Mouse (Mus musculus) testis, postnatal 14 days (tissue): ENCODE measurements around the gene E130311K13Rik.

ENCODE experiments used
- DNase-seq: peaks from one replicate; pipeline ENCODE4 v3.0.0; 2021; ENCODE audit warnings: low spot score

The E130311K13Rik gene

DNA sequence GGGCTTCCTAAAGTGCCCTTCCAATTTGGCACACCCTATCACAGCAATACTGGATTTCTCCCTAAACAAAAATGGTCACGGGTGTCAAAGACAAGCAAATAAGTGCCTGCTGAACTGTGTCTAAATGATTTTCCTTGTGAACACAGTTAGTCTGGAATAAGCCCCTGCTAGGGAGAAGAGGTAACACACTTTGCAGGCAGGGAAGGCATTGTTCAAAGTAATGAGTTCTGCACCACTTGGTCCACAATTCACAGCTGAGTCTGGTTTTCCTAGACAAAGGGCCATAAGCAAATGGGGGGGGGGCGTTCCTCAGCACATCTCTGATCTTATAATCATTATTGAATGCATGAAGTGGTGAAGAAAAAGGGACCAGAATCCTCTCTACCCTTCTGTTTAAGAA, 33.5 kb downstream of the E130311K13Rik start:
- DNase-seq: no peak

DNA sequence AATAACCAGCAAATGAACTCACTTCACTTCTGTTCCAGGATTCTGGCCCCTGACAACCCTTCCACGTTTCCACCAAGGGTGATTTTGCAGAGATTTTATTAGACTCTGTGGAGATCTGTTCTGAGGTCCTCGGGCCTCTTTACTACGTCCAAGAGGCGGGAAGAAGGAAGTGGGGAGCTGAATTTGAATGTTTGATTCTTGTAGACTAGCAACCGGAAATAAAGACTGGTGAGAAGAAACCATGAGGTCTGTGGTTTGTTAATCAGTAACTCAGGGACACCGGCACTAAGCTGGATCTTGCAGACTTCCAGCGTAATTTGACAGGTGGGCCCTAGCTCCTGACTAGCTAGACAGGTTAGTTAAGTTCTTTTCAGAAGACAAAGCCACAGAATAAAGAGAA, 35.6 kb downstream of the E130311K13Rik start:
- DNase-seq: peak; percentile 6

DNA sequence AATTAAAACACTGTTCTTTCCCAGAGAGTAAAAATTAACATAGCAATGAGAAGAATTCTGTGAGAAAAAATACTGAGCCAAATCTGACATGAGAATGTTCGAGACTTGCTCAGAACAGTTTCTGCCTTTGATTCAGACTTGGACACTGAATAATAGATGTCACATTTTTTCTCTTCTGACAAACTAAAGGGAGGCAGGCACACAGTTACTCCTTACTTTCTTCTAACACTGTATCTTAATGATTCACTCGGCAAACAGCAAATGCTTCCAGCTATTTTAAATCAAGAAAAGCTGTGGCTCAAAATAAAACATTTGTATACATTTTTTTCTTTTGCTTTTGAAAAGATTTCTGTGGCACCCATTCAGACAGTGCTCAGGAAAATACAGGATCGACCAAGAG, 37.1 kb downstream of the E130311K13Rik start:
- DNase-seq: no peak

DNA sequence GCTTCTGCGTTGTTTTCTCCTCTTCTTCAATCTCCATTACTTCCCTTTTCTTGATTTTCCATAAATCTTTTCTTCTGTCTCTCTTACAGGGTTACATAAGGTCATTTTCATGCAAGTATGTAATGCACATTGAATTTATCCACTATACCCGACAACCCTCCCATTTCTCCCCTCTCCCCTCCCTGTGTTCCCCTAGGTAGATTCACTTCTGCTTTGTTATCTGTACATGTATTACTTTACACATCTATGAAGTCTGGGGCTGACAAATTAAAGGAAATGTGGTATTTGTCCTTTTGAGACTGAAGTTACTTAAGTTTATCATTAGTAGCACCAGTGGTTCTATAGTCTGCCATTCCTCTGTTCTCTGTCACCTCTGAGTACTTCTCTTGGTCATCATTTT, 48.2 kb downstream of the E130311K13Rik start:
- no peak for DNase-seq

DNA sequence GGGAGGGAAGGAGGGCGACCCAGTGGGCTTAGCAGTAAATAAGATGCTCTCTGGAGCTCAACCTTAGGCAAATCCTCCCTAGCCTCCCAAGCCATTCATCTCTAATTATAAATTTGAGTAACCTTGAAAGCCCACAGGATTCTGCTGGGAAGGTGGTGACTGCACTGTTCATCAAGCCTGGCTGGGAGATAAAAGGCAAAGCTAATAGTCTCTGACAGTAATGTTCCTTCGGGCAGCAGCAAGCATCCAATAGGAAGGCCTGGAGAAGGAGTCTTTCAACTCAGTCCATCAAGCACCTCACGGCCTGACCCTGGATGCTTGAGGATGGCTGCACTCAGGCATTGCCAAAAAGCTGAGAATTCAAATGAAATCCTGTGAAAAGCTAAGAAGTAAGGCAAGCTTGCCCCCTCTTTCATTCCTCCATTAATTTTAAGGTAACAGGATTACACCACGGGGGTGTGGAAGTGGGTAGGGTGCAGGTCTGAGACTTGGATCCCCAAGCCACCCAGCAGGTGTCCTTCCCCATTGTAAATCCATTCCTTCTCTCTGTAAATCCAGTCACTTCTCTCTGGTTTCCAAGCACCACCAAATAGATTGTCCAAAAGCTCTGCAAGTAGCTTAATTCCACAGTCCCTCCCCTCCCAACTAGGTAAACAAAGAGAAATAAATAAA, 50.1 kb downstream of the E130311K13Rik start:
- no peak for DNase-seq

DNA sequence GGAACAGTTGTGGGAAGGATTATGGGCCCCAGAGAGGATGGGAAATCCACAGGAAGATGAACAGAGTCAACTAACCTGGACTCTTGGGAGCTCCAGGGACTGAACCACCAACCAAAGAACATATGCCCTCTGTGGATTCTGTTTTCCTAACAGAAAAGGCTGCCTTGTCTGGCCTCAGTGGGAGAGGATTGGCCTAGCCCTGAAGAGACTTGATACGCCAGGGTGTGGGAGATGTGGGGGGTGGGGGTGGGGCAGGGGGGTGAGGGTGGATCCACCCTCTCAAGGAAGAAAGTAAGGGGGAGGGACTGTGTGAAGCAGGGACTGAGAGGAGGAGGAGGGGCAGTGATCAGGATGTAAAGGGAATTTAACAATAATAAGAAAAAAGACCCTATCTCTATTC, 56.5 kb downstream of the E130311K13Rik start:
- DNase-seq: no peak

DNA sequence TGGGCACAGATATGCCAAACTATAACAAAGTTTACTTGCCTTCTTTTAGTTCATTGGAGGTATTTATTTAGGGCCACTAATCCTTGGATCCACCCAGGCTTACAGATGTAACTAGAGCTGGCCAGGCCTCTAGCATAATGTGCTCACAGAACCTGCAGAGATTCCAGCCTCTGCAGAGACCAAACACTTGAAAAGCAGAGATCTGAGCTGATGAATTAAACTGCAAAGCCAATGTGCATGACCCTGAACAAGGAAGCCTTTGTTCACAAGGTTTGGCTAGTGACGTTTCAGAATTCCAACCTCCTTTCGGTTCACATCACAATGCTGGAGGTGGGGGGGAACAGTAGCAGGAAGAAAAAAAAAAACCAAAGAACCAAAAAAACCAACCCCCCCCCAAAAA, 58.0 kb downstream of the E130311K13Rik start:
- no peak for DNase-seq

DNA sequence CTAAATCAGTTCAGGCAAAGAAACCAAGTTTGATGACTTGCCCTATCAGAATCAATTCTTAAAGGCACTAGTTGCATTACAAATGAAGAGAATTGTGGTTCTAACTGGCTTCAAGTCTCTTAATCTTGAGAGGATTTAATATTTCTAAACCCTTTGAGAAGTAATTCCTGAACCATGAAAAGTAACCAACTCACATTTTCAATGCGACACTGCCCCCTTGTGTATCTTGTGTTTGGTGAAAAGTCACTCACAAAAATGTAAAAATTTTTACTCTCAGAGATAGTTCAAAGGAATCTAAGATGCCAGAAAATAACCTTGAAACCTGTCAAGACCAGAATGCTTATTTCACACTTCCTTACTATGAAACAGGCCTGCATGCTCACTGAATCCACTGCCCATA, 61.0 kb downstream of the E130311K13Rik start:
- DNase-seq: no peak

DNA sequence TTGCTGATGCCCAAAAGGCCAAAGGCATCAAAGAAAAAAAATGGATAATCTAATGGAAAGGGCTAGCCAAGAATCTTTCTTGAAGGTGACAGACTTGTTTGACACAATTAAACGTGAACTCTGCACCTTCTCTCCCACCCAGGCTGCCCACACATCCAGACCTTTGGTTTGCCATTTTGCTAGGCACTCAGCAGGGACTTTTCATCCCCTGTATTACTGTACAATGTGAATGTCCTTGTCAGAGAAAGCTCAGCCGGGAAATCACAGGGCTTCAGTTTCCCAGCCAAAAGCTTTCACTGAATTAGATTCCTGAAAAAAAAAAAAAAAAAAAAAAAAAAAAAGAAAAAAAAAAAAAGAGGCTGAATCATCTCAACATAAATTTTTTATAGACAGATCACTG, 64.2 kb downstream of the E130311K13Rik start:
- no peak for DNase-seq
